Mouse (Mus musculus) liver, adult 2 months (tissue): ENCODE measurements at regions not wholly inside any gene's neighbourhood (a gene's known extent, or its start where the extent isn't known, plus 50 kb on each side); places are given as distances from the start of the nearest gene placed in this dataset.

ENCODE experiments used
- CTCF ChIP-seq: fragments of 200-500 bp; IDR thresholded peaks from 2 replicates; pipeline ENCODE4 v1.5.1; 2011; ENCODE audit warnings: low read depth, low read length, control low read depth
- POLR2A ChIP-seq: fragments of 200-500 bp; IDR thresholded peaks from 2 replicates; pipeline ENCODE4 v1.6.1; 2011; ENCODE audit warnings: low read length, control low read depth; ENCODE audit not compliant: insufficient read depth; ENCODE audit errors: extremely low read depth

DNA sequence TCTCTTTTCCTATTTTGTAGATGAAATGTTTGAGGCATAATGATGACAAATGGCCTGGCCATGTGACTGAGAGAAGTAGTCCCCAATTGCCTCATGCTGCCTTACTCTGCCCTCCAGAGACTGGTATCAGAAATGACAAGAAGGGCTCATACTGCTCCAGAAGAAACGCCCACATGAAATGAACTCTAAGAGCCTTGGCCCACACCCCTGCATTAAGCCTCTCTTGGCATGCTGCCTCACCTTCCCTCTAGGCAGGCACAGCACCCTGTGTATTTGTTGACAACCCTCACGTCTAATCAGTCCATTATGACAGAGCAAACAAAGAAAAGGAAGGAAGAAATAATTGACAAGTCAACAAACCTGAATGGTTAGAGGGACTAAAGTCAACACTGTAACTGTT is 57.2 kb downstream of the Sst start:
- TF ChIP-seq POLR2A (no peak), CTCF (no peak)
